Mouse (Mus musculus) lung, embryonic 14.5 days (tissue): Measurements from ENCODE around the gene Scgb1a1. TPM values are rescaled to one million over a fixed set of nuclear protein-coding genes. Genes with fewer than 3 reads are reported as not detected.

Experiments
- ATAC-seq: fragments of 200-750 bp; cut with Nextera tagmentation; 2 replicates; pipeline ENCODE4 v1.8.0; 2017; ENCODE audit warnings: mild to moderate bottlenecking, moderate TSS enrichment, moderate library complexity; ENCODE audit not compliant: insufficient read depth
- DNase-seq: peaks from one replicate; pipeline ENCODE4 v3.0.0-alpha.2; 2015
- H3K27ac ChIP-seq: fragments of 300-500 bp; sonication (generic); 2 replicates; pipeline ENCODE4 v1.5.1; 2014; ENCODE audit warnings: low read depth, mild to moderate bottlenecking, moderate library complexity
- H3K27me3 ChIP-seq: fragments of 300-500 bp; sonication (generic); 2 replicates; pipeline ENCODE4 v1.6.1; 2014; ENCODE audit warnings: low read length, control low read depth; ENCODE audit not compliant: insufficient read depth
- H3K36me3 ChIP-seq: fragments of 300-500 bp; sonication (generic); 2 replicates; pipeline ENCODE4 v1.6.1; 2014; ENCODE audit warnings: control low read depth; ENCODE audit not compliant: insufficient read depth
- H3K4me1 ChIP-seq: fragments of 300-500 bp; sonication (generic); 2 replicates; pipeline ENCODE4 v1.6.1; 2014; ENCODE audit warnings: antibody characterized with exemption, control low read depth; ENCODE audit not compliant: insufficient read depth
- H3K4me2 ChIP-seq: fragments of 300-500 bp; sonication (generic); 2 replicates; pipeline ENCODE4 v1.6.1; 2014; ENCODE audit warnings: mild to moderate bottlenecking
- H3K4me3 ChIP-seq: fragments of 300-500 bp; sonication (generic); 2 replicates; pipeline ENCODE4 v1.5.1; 2014; ENCODE audit warnings: low read depth, low read length
- H3K9ac ChIP-seq: fragments of 300-500 bp; sonication (generic); 2 replicates; pipeline ENCODE4 v1.6.1; 2014
- H3K9me3 ChIP-seq: fragments of 300-500 bp; sonication (generic); 2 replicates; pipeline ENCODE4 v1.6.1; 2016; ENCODE audit warnings: low read depth, low read length, control low read depth
- CTCF ChIP-seq: IDR thresholded peaks from 2 replicates; pipeline ENCODE4 v1.5.1; 2016; ENCODE audit warnings: antibody characterized with exemption, low read depth
- WGBS: fragments of 180-500 bp; shearing (Covaris S2); extraction: QIAGEN DNeasy Blood & Tissue Kit; methylation state at CpG from one replicate; pipeline ENCODE4 v1.1.7; 2014; 5-methylcytosine and 5-hydroxymethylcytosine counted together
- polyA plus RNA-seq: library from polyadenylated mRNA; unstranded; fragments of >200 nt; fragmentation: Nextera tagmentation; extraction: Ambion mirVana; gene quantifications from 2 replicates; pipeline ENCODE4 v1.2.1, GENCODE M21; 2014

Scgb1a1 gene
- polyA plus RNA-seq, 1 experiment from 2014 or later, result not detected

- H3K36me3 ChIP-seq, result no peaks in the 10 kb centered on the region
- no peak overlapping the region for H3K4me2 ChIP-seq
- H3K9me3 ChIP-seq, result no peaks in the 10 kb centered on the region
- DNase-seq (no peak), ATAC-seq (no peak)
- H3K4me1 ChIP-seq, result peaks cover 32% of the 10 kb centered on the region
- 57% methylated on average over 4 of the region's 4 CpGs for WGBS
- peak overlapping the region; percentile 33; the same call in 1 of the 2 replicates for H3K27ac ChIP-seq
- no peak for TF ChIP-seq CTCF
- H3K27me3 ChIP-seq, result no peaks in the 10 kb centered on the region
- no peak overlapping the region for H3K9ac ChIP-seq
- no peak overlapping the region for H3K4me3 ChIP-seq
Observed at GRCm38 (mm10) chr19:9074424-9074823, 13.3 kb downstream of the Scgb1a1 start.

- WGBS, result 64% methylated on average over 12 of the region's 12 CpGs
- H3K36me3 ChIP-seq, result no peaks in the 10 kb centered on the region
- DNase-seq (no peak), ATAC-seq (no peak)
- TF ChIP-seq CTCF, result no peak
- no peak overlapping the region for H3K4me2 ChIP-seq
- H3K9me3 ChIP-seq, result no peaks in the 10 kb centered on the region
- no peaks in the 10 kb centered on the region for H3K27me3 ChIP-seq
- H3K4me1 ChIP-seq, result peaks cover 33% of the 10 kb centered on the region
- no peak overlapping the region for H3K4me3 ChIP-seq
- H3K9ac ChIP-seq, result no peak overlapping the region
- H3K27ac ChIP-seq, result peak overlapping the region; percentile 37; the same call in 1 of the 2 replicates
Observed at GRCm38 (mm10) chr19:9073776-9074411, 13.9 kb downstream of the Scgb1a1 start.

- no peaks in the 10 kb centered on the region for H3K27me3 ChIP-seq
- DNase-seq (no peak), ATAC-seq (no peak)
- H3K9me3 ChIP-seq, result no peaks in the 10 kb centered on the region
- peaks cover 33% of the 10 kb centered on the region for H3K4me1 ChIP-seq
- peak overlapping the region; percentile 84 for H3K27ac ChIP-seq
- no peak overlapping the region for H3K4me2 ChIP-seq
- no peak overlapping the region for H3K9ac ChIP-seq
- 54% methylated on average over 2 of the region's 2 CpGs for WGBS
- no peaks in the 10 kb centered on the region for H3K36me3 ChIP-seq
- TF ChIP-seq CTCF, result no peak
- H3K4me3 ChIP-seq, result no peak overlapping the region
Observed at GRCm38 (mm10) chr19:9072157-9072530, 15.6 kb downstream of the Scgb1a1 start.

- peaks cover 35% of the 10 kb centered on the region for H3K4me1 ChIP-seq
- WGBS, result 40% methylated on average over 7 of the region's 7 CpGs
Observed at GRCm38 (mm10) chr19:9071456-9072156, 16.2 kb downstream of the Scgb1a1 start.

GRCm38 (mm10) chr19:9070316-9070715 is 17.4 kb downstream of the Scgb1a1 start:
- Histone ChIP-seq H3K9me3 (no peaks in the 10 kb centered on the region), H3K9ac (no peak overlapping the region), H3K27ac (peak overlapping the region; percentile 84), H3K4me3 (no peak overlapping the region), H3K27me3 (no peaks in the 10 kb centered on the region), H3K4me2 (peak overlapping the region; percentile 26; the same call in 1 of the 2 replicates), H3K4me1 (peaks cover 41% of the 10 kb centered on the region), H3K36me3 (no peaks in the 10 kb centered on the region)
- ATAC-seq (peak; percentile 33; the same call in 1 of the 2 replicates), DNase-seq (no peak)
- 49% methylated on average over 2 of the region's 2 CpGs for WGBS
- no peak for TF ChIP-seq CTCF

More at GRCm38 (mm10) chr19:9071456-9072156, 16.2 kb downstream of the Scgb1a1 start:
- no peaks in the 10 kb centered on the region for H3K9me3 ChIP-seq
- peak; percentile 32; the same call in 1 of the 2 replicates for ATAC-seq
- DNase-seq, result peak; percentile 76
- 0 out of 2 replicates have a peak overlapping the region, but pooled peaks have one; percentile 0 for H3K4me2 ChIP-seq
- H3K27me3 ChIP-seq, result no peaks in the 10 kb centered on the region
- no peak for TF ChIP-seq CTCF
- peak overlapping the region; percentile 84 for H3K27ac ChIP-seq
- H3K36me3 ChIP-seq, result no peaks in the 10 kb centered on the region
- no peak overlapping the region for H3K4me3 ChIP-seq
- no peak overlapping the region for H3K9ac ChIP-seq

- Histone ChIP-seq H3K9me3 (no peaks in the 10 kb centered on the region), H3K4me1 (peaks cover 41% of the 10 kb centered on the region), H3K4me3 (no peak overlapping the region), H3K27ac (peak overlapping the region; percentile 84), H3K36me3 (no peaks in the 10 kb centered on the region), H3K9ac (no peak overlapping the region), H3K4me2 (no peak overlapping the region), H3K27me3 (no peaks in the 10 kb centered on the region)
- 25% methylated on average over 8 of the region's 8 CpGs for WGBS
- TF ChIP-seq CTCF, result no peak
- DNase-seq (peak; percentile 95), ATAC-seq (peak; percentile 52; the same call in 1 of the 2 replicates)
Observed at GRCm38 (mm10) chr19:9069687-9070307, 18.0 kb downstream of the Scgb1a1 start.

GRCm38 (mm10) chr19:9067292-9067691 is 20.5 kb downstream of the Scgb1a1 start:
- no peak for TF ChIP-seq CTCF
- H3K27ac ChIP-seq, result no peak overlapping the region
- no peak overlapping the region for H3K4me3 ChIP-seq
- no peak overlapping the region for H3K4me2 ChIP-seq
- DNase-seq, result no peak
- H3K27me3 ChIP-seq, result no peaks in the 10 kb centered on the region
- WGBS, result 81% methylated on average over 5 of the region's 5 CpGs
- peaks cover 34% of the 10 kb centered on the region for H3K4me1 ChIP-seq
- H3K9me3 ChIP-seq, result no peaks in the 10 kb centered on the region
- ATAC-seq, result no peak
- H3K36me3 ChIP-seq, result no peaks in the 10 kb centered on the region
- no peak overlapping the region for H3K9ac ChIP-seq
